Mouse (Mus musculus) small intestine, adult 2 months (tissue): Measurements from ENCODE around the gene Capn9. TPM values are rescaled to one million over a fixed set of nuclear protein-coding genes. Genes with fewer than 3 reads are reported as not detected.

ENCODE experiments used
- H3K27ac ChIP-seq: fragments of 200-500 bp; 2 replicates; pipeline ENCODE4 v1.5.1; 2012; ENCODE audit warnings: low read depth, low read length, control low read depth, inconsistent platforms; ENCODE audit not compliant: insufficient read depth
- H3K27me3 ChIP-seq: fragments of 200-500 bp; 2 replicates; pipeline ENCODE4 v1.6.1; 2012; ENCODE audit warnings: mild to moderate bottlenecking, moderate library complexity, low read length, inconsistent platforms; ENCODE audit not compliant: control insufficient read depth, insufficient read depth
- H3K36me3 ChIP-seq: fragments of 200-500 bp; 2 replicates; pipeline ENCODE4 v1.6.1; 2012; ENCODE audit warnings: mild to moderate bottlenecking, low read length, control low read depth, inconsistent platforms; ENCODE audit not compliant: control insufficient read depth, insufficient read depth
- H3K4me1 ChIP-seq: fragments of 200-500 bp; 2 replicates; pipeline ENCODE4 v1.6.1; 2012; ENCODE audit warnings: low read length, inconsistent platforms, mixed read lengths; ENCODE audit not compliant: control insufficient read depth, insufficient read depth, insufficient read length
- H3K4me3 ChIP-seq: fragments of 200-500 bp; 2 replicates; pipeline ENCODE4 v1.5.1; 2012; ENCODE audit warnings: low read depth, mild to moderate bottlenecking, control low read depth, inconsistent platforms, low read length, moderate library complexity
- CTCF ChIP-seq: fragments of 200-500 bp; IDR thresholded peaks from 2 replicates; pipeline ENCODE4 v1.5.1; 2012; ENCODE audit warnings: low read depth, mild to moderate bottlenecking, control low read depth, inconsistent platforms, low read length, moderate library complexity, mixed read lengths; ENCODE audit not compliant: insufficient replicate concordance, insufficient read length; ENCODE audit errors: extremely low read depth
- POLR2A ChIP-seq: fragments of 200-500 bp; IDR thresholded peaks from 2 replicates; pipeline ENCODE4 v1.6.1; 2012; ENCODE audit warnings: low read depth, mild to moderate bottlenecking, control low read depth, inconsistent platforms, low read length, moderate library complexity
- WGBS: fragments of 180-500 bp; shearing (Covaris S2); methylation state at CpG from one replicate; pipeline ENCODE4 v1.1.7; 2018; 5-methylcytosine and 5-hydroxymethylcytosine counted together
- polyA plus RNA-seq: library from polyadenylated mRNA; depleted of rRNA; stranded (reverse); fragments of >200 nt; gene quantifications from 2 replicates; pipeline ENCODE4 v1.2.3, GENCODE M21; 2012

Gene Capn9
- polyA plus RNA-seq, 1 experiment: 11.4 TPM

DNA sequence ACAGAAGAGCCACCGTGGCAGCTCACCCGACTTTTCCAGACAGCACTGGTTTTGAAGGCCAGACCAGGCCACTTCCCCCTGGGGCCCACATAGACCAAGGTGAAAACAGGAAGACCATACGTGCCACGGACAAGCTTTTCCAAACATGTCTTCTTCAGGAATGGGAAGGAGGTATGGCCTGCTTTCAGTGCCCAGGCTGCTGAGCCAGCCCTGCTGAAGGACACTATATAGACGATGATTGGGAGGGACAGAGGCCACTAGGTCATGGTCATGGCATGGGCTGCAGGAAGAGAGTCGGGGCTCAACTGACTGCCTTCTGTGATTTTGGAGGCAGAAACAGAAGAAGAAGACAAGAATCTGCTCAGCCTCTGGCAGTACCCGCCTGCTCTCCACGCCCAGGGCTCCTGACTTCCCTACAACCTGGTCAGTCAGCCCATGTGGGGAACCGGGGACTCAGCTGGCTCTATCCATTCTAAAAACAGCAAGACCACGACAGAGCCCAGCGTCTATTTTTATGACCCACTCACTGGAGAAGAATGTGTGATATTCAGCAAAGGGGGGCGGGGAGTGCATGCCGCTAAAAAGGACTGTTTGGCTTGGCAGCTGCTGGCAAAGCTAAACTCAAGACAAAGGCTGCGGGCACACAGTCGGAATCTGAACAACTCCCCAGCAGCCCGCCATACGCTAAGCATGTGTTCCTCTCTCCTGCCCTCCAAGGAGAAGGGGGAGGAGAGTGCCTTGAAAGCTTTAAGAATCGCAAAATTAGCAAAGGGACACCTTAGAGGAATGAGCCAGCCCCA is 67.8 kb downstream of the Capn9 start:
- Histone ChIP-seq H3K4me3 (no peak overlapping the region), H3K27ac (0 out of 2 replicates have a peak overlapping the region, but pooled peaks have one; percentile 1), H3K4me1 (peaks cover 4% of the 10 kb centered on the region; the same call in 1 of the 2 replicates), H3K27me3 (no peaks in the 10 kb centered on the region), H3K36me3 (peaks cover 5% of the 10 kb centered on the region)
- no peak for TF ChIP-seq CTCF
- TF ChIP-seq POLR2A: no peak
- WGBS: 53% methylated on average over 18 of the region's 18 CpGs

DNA sequence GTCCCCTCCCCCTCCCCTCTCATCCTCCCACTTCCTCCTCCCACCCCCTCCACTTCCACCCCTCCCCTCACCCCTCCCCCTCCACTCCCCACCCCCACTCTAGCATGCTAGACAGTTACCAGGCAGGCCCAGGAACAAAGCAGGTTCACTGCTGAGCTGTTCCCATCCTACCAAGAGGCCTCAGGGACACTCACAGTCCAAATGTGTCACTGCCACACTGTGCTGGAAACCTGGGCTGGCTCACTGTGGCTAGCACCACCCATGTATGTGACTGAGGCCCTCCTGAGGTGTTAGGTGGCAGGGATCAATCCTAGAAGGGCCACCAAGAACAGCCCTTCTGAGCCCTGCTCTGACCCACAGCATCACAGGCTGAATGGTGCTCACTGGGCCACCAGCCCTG is 72.4 kb downstream of the Capn9 start:
- Histone ChIP-seq H3K4me1 (peaks cover 15% of the 10 kb centered on the region), H3K36me3 (0 out of 2 replicates have a peak, but pooled peaks cover 2% of the 10 kb centered on the region), H3K4me3 (no peak overlapping the region), H3K27me3 (no peaks in the 10 kb centered on the region), H3K27ac (no peak overlapping the region)
- TF ChIP-seq POLR2A (no peak), CTCF (no peak)

DNA sequence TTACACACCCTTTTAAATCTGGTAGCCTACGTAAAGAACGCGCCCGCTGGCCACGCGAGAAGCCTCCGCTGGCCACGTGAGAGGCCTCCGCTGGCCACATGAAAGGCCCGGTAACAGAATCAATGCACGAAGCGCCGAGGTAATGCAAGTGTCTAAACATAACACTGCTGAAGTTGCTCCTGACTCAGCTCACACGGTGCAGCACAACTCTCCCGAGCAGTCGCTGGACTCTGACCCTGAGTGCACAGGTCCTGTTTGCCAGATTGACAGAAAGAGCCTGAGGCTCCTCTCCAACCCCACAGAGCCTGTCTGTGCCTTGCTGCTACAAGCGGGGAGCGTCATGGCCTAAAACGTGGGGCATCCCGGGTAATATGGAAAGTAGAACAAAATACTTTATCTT is 75.9 kb downstream of the Capn9 start:
- Histone ChIP-seq H3K27ac (no peak overlapping the region; the same call in 1 of the 2 replicates), H3K36me3 (0 out of 2 replicates have a peak, but pooled peaks cover 2% of the 10 kb centered on the region), H3K4me3 (no peak overlapping the region), H3K4me1 (peaks cover 12% of the 10 kb centered on the region), H3K27me3 (no peaks in the 10 kb centered on the region)
- WGBS: 40% methylated on average over 20 of the region's 20 CpGs
- TF ChIP-seq CTCF (no peak), POLR2A (no peak)

DNA sequence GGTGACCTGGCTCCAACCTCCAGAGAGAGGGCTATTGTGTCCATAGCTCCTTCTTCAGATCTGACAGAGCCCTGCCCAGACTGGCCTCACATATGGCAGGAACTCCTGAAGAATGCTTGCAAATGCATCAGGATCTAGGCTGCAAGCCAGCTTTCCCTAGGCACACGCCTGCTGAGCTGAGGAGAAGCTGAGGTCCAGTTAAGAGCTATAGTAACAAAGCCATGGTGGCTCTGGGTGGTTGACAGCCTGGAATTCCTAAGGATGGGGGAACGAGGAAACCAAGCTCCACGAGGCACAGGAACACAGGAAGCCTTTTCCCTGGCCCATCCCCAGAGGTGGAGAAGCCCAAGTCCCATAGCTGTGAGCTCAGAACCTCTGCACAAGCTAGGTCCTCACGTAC is 76.6 kb downstream of the Capn9 start:
- TF ChIP-seq CTCF (no peak), POLR2A (no peak)

DNA sequence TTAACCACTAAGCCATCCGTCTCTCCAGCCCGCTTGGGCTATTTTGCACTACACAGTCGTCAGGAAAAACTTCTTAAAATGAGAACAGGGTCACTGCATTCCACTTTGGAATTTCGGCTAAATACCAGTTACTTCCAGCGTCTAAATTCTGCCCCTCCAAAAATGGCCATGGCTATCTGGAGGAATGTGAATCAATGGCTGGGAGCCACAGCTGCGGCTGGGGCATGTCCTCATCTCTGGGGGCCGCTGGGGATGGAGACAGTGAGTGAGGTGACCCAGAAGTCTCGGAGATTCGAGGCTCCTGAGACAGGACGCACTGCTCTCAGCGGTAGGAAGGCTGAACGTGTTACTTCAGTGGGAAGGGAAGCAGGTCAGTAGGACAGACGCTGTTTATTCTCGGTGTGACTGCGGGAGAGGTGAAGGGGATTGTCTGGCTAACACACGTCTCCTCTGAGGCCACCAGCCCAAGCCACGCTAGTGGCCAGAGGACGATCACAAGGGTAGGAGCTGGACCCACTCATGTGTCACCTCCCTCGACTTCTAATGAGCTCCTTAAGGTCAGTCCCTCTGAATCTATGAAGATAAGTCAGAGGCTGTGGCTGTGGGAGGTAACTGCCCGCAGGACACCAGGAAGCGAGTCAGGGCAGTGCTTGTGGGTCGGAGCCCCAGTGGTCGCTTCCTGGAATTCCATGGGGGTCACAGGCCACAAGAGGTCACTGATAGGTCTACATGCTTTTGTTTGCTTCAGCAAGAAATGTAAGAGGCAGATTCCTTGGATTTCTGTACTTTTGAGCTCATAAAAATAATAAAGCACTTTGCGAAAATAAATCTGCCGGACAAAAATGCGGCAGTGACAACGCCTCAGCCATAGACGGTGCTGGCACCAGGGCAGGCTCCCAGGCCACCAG is 77.9 kb downstream of the Capn9 start:
- Histone ChIP-seq H3K27me3 (no peaks in the 10 kb centered on the region), H3K27ac (no peak overlapping the region), H3K4me1 (peaks cover 18% of the 10 kb centered on the region), H3K36me3 (0 out of 2 replicates have a peak, but pooled peaks cover 2% of the 10 kb centered on the region), H3K4me3 (no peak overlapping the region)
- 78% methylated on average over 28 of the region's 28 CpGs for whole genome bisulfite sequencing
- TF ChIP-seq POLR2A (no peak), CTCF (no peak)

More for the DNA sequence above, 76.6 kb downstream of the Capn9 start:
- Histone ChIP-seq H3K4me1 (peaks cover 12% of the 10 kb centered on the region), H3K4me3 (no peak overlapping the region), H3K36me3 (0 out of 2 replicates have a peak, but pooled peaks cover 2% of the 10 kb centered on the region), H3K27me3 (no peaks in the 10 kb centered on the region), H3K27ac (no peak overlapping the region)
- WGBS: 34% methylated on average over 4 of the region's 4 CpGs

DNA sequence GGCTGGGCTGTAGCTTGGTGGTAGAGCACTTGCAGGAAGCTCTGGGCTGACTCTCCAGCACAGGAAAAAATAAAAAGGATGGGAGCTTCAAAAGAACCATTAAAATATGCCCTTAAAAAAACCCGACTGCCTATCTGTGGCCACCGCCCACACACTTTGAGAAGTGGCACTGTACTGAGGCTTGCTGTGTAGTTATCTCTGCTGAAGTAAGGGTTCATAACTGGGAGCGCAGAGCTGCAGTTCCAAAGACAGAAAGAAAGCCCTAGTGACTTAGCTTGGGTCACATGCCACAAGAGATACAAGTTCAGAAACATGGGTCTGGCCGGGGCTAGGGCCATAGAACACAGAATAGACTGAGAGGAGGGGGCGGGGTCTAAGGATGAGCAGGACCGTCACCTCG is 82.0 kb downstream of the Capn9 start:
- WGBS: 63% methylated on average over 7 of the region's 7 CpGs

More for the DNA sequence above, 82.0 kb downstream of the Capn9 start:
- Histone ChIP-seq H3K27ac (no peak overlapping the region), H3K27me3 (no peaks in the 10 kb centered on the region), H3K4me1 (peaks cover 14% of the 10 kb centered on the region), H3K4me3 (no peak overlapping the region), H3K36me3 (no peaks in the 10 kb centered on the region)
- TF ChIP-seq CTCF: no peak
- no peak for TF ChIP-seq POLR2A
